Mouse (Mus musculus) telencephalon, adult 2 months (tissue): ENCODE measurements around the gene Rabggtb.
"Not testable (repeated sequence)": the region's sequence is repeated elsewhere in the genome, so short reads cannot be mapped to it uniquely, and the experiment has no call there.

Experiments
- DNase-seq: peaks from one replicate; pipeline ENCODE4 v3.0.0-alpha.2; 2011; ENCODE audit warnings: low read depth, low spot score

Rabggtb gene

DNA sequence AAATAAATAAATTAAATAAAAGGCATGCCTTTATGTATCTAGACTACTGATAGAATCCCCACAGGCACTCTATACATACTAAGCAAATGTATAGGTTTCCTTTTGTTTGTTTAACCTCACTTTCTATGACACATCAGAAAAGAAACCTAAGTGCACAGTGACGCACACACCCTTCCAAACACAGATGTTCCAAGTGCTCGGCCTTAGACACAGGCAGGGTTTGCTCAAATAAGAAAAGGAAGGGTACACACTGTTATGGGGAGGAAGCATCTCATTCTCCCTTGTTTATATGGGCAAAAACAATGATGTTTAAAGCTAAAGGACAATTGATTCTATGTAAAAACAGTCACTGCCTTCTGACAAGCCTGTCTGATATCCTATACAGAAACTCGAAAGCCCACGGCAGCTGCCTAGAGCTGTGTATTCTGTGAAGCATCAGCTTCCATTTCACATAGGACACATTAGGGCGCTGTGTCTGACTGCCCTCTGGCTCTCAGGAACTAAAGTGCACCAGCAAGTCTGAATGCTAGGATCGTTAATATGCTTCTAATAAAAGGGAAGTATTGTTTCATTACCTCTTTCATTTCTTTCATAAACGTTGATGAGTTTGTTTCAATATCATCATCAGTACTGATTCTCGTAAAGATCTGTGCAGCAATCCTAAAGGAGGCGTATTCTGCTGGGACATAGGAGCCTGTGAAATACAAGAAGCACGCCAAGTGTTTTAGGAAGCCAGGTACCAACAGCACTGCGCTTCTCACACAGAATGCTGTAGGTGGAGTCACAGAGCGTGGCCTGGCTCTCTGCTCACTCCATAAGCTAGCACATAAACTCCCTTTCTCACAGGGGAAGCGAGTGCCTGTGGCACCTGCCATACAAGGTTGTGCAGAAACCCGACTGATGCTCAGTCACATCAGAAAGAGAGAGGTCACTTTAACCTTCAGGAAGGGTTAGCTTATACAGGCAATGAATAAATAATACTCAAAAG is 45.4 kb downstream of the Rabggtb start:
- DNase-seq: no peak

GRCm38 (mm10) chr3:153864636-153865429 is 48.0 kb downstream of the Rabggtb start:
- no peak for DNase-seq

DNA sequence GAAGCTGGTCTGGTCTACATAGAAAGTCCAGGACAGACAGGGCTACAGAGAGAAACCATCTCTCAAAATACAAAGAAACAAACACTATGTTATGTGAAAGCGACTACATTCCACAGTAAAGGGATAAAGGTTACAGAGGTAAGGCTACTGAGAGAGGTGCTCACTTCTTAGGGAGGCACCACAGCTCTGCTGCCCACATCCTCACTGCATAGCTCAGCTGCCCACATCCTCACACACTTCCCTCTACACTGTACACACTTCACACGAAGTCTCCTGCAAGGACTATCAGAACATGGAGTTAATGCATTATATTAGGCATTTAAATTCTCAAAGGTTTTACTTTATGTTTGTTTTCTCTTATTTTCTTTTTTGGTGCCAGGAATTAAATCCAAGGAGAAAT is 49.0 kb downstream of the Rabggtb start:
- DNase-seq: no peak

DNA sequence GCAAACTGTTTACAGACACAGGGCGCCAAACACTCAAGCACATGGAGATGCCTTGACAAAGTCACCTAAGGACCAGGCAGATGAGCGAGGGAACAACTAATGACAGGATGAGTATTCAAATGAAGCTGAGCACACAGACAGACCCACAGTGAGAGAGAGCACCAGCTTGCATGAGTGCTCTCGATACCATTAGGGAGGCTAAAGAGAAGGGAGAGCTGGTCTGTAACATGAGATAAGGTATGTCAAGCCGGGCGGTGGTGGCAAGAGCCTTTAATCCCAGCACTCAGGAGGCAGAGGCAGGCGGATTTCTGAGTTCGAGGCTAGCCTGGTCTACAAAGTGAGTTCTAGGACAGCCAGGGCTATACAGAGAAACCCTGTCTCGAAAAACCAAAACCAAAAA is 52.4 kb downstream of the Rabggtb start:
- DNase-seq: not testable (repeated sequence)

DNA sequence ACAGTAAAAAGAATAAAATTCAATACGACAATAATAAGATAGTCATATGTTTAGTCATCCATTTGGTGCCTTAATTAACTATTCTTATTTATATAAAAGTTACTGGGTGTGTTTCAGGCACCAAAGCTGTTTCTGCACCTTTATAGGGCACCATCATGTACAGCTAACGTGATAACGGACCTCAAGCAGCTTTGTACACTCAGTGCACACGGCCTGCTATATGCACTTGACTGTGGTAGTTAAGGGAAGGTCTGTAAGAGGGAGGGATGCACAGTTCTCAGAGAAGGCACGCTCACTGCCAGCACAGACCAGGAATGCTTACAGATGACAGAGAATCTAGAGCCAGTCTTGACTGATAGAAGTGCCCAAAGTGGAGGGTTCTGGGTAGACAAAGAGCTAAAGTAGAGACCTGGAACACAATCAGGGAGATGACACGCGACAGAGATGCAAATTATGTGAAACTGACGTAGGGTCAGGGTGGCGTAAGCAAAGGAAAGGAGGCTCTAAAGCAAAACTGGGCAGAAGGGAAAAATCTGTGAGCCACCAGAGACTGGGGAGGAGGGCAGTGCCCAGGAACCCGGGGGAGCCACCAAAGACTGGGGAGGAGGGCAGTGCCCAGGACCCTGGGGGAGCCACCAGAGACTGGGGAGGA is 54.3 kb downstream of the Rabggtb start:
- no peak for DNase-seq
